Mouse (Mus musculus) heart, embryonic 13.5 days (tissue): ENCODE measurements at regions not wholly inside any gene's neighbourhood (a gene's known extent, or its start where the extent isn't known, plus 50 kb on each side); places are given as distances from the start of the nearest gene placed in this dataset.

Experiments
- ATAC-seq: fragments of 200-750 bp; cut with Nextera tagmentation; 2 replicates; pipeline ENCODE4 v1.8.0; 2017; ENCODE audit warnings: moderate TSS enrichment; ENCODE audit not compliant: insufficient number of reproducible peaks, low FRiP score, low TSS enrichment; ENCODE audit errors: extremely low read depth
- H3K27ac ChIP-seq: fragments of 300-500 bp; sonication (generic); replicated peaks from 2 replicates; pipeline ENCODE4 v1.5.1; 2015; ENCODE audit warnings: moderate library complexity, mild to moderate bottlenecking, inconsistent platforms
- H3K27me3 ChIP-seq: fragments of 300-500 bp; sonication (generic); replicated peaks from 2 replicates; pipeline ENCODE4 v1.6.1; 2015; ENCODE audit warnings: mild to moderate bottlenecking, inconsistent platforms
- H3K36me3 ChIP-seq: fragments of 300-500 bp; sonication (generic); 2 replicates; pipeline ENCODE4 v1.6.1; 2015; ENCODE audit warnings: mild to moderate bottlenecking, inconsistent platforms
- H3K4me1 ChIP-seq: fragments of 300-500 bp; sonication (generic); 2 replicates; pipeline ENCODE4 v1.6.1; 2015; ENCODE audit warnings: inconsistent platforms
- H3K4me2 ChIP-seq: fragments of 300-500 bp; sonication (generic); 2 replicates; pipeline ENCODE4 v1.6.1; 2015; ENCODE audit warnings: inconsistent platforms, mild to moderate bottlenecking, moderate library complexity
- H3K4me3 ChIP-seq: fragments of 300-500 bp; sonication (generic); 2 replicates; pipeline ENCODE4 v1.5.1; 2015; ENCODE audit warnings: moderate library complexity, mild to moderate bottlenecking, inconsistent platforms
- H3K9ac ChIP-seq: fragments of 300-500 bp; sonication (generic); 2 replicates; pipeline ENCODE4 v1.6.1; 2015; ENCODE audit warnings: inconsistent platforms, mild to moderate bottlenecking, moderate library complexity
- H3K9me3 ChIP-seq: fragments of 300-500 bp; sonication (generic); 2 replicates; pipeline ENCODE4 v1.6.1; 2016; ENCODE audit warnings: inconsistent platforms
- WGBS: fragments of 180-500 bp; shearing (Covaris S2); methylation state at CpG from one replicate; pipeline ENCODE4 v1.1.7; 2015; ENCODE audit warnings: mixed read lengths; 5-methylcytosine and 5-hydroxymethylcytosine counted together

GRCm38 (mm10) chr12:96114727-96115379 lies 422.8 kb downstream of the Flrt2 start:
- ATAC-seq = no peak
- Histone ChIP-seq H3K4me3 (no peak overlapping the region), H3K4me2 (no peak overlapping the region), H3K36me3 (no peaks in the 10 kb centered on the region), H3K9ac (no peak overlapping the region), H3K27ac (no peak overlapping the region), H3K9me3 (no peaks in the 10 kb centered on the region), H3K27me3 (no peaks in the 10 kb centered on the region), H3K4me1 (no peaks in the 10 kb centered on the region)
- 64% methylated on average over 3 of the region's 3 CpGs for WGBS

GRCm38 (mm10) chr12:96117553-96117952 lies 425.5 kb downstream of the Flrt2 start:
- H3K9me3 ChIP-seq = no peaks in the 10 kb centered on the region
- H3K4me1 ChIP-seq = no peaks in the 10 kb centered on the region
- H3K27me3 ChIP-seq = no peaks in the 10 kb centered on the region
- no peak overlapping the region for H3K9ac ChIP-seq
- 79% methylated on average over 3 of the region's 3 CpGs for WGBS
- no peaks in the 10 kb centered on the region for H3K36me3 ChIP-seq
- H3K4me2 ChIP-seq = no peak overlapping the region
- H3K27ac ChIP-seq = no peak overlapping the region
- no peak overlapping the region for H3K4me3 ChIP-seq
- ATAC-seq = no peak

- WGBS = 73% methylated on average over 2 of the region's 2 CpGs
- Histone ChIP-seq H3K4me1 (no peaks in the 10 kb centered on the region), H3K9me3 (no peaks in the 10 kb centered on the region), H3K27ac (no peak overlapping the region), H3K4me3 (no peak overlapping the region), H3K9ac (no peak overlapping the region), H3K4me2 (no peak overlapping the region), H3K27me3 (no peaks in the 10 kb centered on the region), H3K36me3 (no peaks in the 10 kb centered on the region)
- ATAC-seq = no peak
Measured at GRCm38 (mm10) chr12:96124156-96124931, 432.3 kb downstream of the Flrt2 start.

GRCm38 (mm10) chr12:96129870-96130454 lies 437.9 kb downstream of the Flrt2 start:
- H3K4me2 ChIP-seq = no peak overlapping the region
- H3K9me3 ChIP-seq = no peaks in the 10 kb centered on the region
- H3K4me1 ChIP-seq = no peaks in the 10 kb centered on the region
- no peak overlapping the region for H3K4me3 ChIP-seq
- H3K36me3 ChIP-seq = no peaks in the 10 kb centered on the region
- H3K27ac ChIP-seq = no peak overlapping the region
- WGBS = 80% methylated on average over 4 of the region's 4 CpGs
- H3K9ac ChIP-seq = no peak overlapping the region
- no peaks in the 10 kb centered on the region for H3K27me3 ChIP-seq
- no peak for ATAC-seq

- ATAC-seq = no peak
- H3K36me3 ChIP-seq = no peaks in the 10 kb centered on the region
- no peaks in the 10 kb centered on the region for H3K27me3 ChIP-seq
- no peak overlapping the region for H3K4me3 ChIP-seq
- no peaks in the 10 kb centered on the region for H3K9me3 ChIP-seq
- 81% methylated on average over 9 of the region's 9 CpGs for WGBS
- no peak overlapping the region for H3K27ac ChIP-seq
- no peak overlapping the region for H3K4me2 ChIP-seq
- H3K4me1 ChIP-seq = no peaks in the 10 kb centered on the region
- H3K9ac ChIP-seq = no peak overlapping the region
Measured at GRCm38 (mm10) chr12:96130796-96131512, 438.9 kb downstream of the Flrt2 start.

DNA sequence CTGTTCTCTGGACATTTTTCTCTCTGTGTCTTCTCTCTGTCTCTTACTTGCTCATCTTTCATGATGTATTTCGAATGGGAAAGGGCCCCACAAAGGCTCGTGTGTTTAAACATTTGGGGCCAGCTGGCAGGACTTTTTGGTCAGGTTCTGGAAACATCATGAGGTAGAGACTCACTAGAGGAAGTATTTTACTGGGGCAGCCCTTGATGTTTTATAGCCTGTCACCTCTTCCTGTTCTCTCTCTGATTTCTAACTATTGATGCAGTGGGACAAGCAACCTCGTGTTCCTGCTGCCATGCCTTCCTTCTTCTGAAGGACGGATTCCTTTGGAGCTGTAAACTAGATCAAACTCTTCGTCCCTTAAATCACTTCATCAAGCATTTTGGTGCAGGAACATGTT lies 442.1 kb downstream of the Flrt2 start:
- ATAC-seq = no peak
- Histone ChIP-seq H3K4me3 (no peak overlapping the region), H3K9ac (no peak overlapping the region), H3K4me1 (no peaks in the 10 kb centered on the region), H3K36me3 (no peaks in the 10 kb centered on the region), H3K9me3 (no peaks in the 10 kb centered on the region), H3K4me2 (no peak overlapping the region), H3K27ac (no peak overlapping the region), H3K27me3 (no peaks in the 10 kb centered on the region)
- 55% methylated on average over 5 of the region's 5 CpGs for WGBS

DNA sequence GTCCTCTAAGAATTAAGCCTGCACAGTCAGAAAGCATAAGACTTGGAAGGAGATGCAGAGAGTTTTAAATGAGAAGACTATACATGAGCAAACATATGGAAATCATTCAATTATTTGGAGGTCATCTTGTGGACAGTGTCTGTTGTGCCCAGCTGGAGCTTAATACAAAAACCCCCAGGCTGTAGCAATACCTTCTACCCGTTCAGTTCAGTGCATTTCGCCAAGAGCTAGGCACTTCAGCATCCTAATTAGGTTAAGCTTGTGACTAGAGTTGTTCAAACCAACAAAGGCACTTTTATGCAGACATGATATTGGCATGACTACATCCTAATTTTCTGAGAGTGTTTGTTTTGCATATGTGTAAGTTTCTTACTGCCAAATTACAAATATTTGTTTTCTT lies 449.7 kb downstream of the Flrt2 start:
- H3K4me2 ChIP-seq = no peak overlapping the region
- H3K27me3 ChIP-seq = no peaks in the 10 kb centered on the region
- no peak overlapping the region for H3K9ac ChIP-seq
- H3K27ac ChIP-seq = no peak overlapping the region
- H3K4me1 ChIP-seq = no peaks in the 10 kb centered on the region
- no peaks in the 10 kb centered on the region for H3K9me3 ChIP-seq
- WGBS = 75% methylated on average over 2 of the region's 2 CpGs
- no peak overlapping the region for H3K4me3 ChIP-seq
- no peak for ATAC-seq
- H3K36me3 ChIP-seq = no peaks in the 10 kb centered on the region

GRCm38 (mm10) chr12:96154095-96154494 lies 462.1 kb downstream of the Flrt2 start:
- WGBS = 75% methylated on average over 3 of the region's 3 CpGs
- ATAC-seq = no peak
- no peaks in the 10 kb centered on the region for H3K9me3 ChIP-seq
- no peak overlapping the region for H3K27ac ChIP-seq
- H3K36me3 ChIP-seq = no peaks in the 10 kb centered on the region
- no peak overlapping the region for H3K4me2 ChIP-seq
- no peak overlapping the region for H3K9ac ChIP-seq
- no peak overlapping the region for H3K4me3 ChIP-seq
- H3K27me3 ChIP-seq = no peaks in the 10 kb centered on the region
- no peaks in the 10 kb centered on the region for H3K4me1 ChIP-seq

- WGBS = 65% methylated on average over 1 of the region's 1 CpGs
- no peaks in the 10 kb centered on the region for H3K36me3 ChIP-seq
- no peak overlapping the region for H3K4me3 ChIP-seq
- ATAC-seq = no peak
- H3K9ac ChIP-seq = no peak overlapping the region
- no peaks in the 10 kb centered on the region for H3K27me3 ChIP-seq
- peaks cover 12% of the 10 kb centered on the region for H3K4me1 ChIP-seq
- H3K27ac ChIP-seq = peak overlapping the region; percentile 48; the same call in 1 of the 2 replicates
- no peak overlapping the region for H3K4me2 ChIP-seq
- no peaks in the 10 kb centered on the region for H3K9me3 ChIP-seq
Measured at GRCm38 (mm10) chr12:96167551-96167950, 475.5 kb downstream of the Flrt2 start.

DNA sequence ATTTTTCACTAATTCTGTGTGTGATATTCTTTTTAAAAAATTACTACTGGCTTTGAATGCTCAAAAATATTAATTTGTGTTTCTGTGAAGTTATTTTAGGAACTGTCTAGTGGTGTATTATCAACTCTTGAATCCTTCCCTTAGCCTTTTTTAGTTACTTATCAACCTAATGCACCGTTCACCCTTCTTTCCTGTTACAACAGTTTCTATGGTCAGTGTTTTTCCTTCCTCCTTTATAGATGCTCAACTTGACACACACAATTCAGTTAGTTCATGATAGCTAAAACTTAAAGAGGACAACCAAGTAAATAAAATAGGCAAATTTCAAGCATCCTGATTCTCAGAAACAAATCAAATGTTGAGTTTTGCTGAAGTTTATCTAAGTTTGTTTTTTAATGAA lies 506.9 kb downstream of the Flrt2 start:
- H3K4me1 ChIP-seq = no peaks in the 10 kb centered on the region
- ATAC-seq = no peak
- H3K27me3 ChIP-seq = no peaks in the 10 kb centered on the region
- H3K9ac ChIP-seq = no peak overlapping the region
- no peak overlapping the region for H3K4me3 ChIP-seq
- 38% methylated on average over 1 of the region's 1 CpGs for WGBS
- no peaks in the 10 kb centered on the region for H3K9me3 ChIP-seq
- no peak overlapping the region for H3K27ac ChIP-seq
- no peaks in the 10 kb centered on the region for H3K36me3 ChIP-seq
- no peak overlapping the region for H3K4me2 ChIP-seq

- Histone ChIP-seq H3K36me3 (no peaks in the 10 kb centered on the region), H3K27me3 (no peaks in the 10 kb centered on the region), H3K4me3 (no peak overlapping the region), H3K4me2 (no peak overlapping the region), H3K4me1 (no peaks in the 10 kb centered on the region), H3K27ac (no peak overlapping the region), H3K9ac (no peak overlapping the region), H3K9me3 (no peaks in the 10 kb centered on the region)
- ATAC-seq = no peak
- 83% methylated on average over 1 of the region's 1 CpGs for WGBS
Measured at GRCm38 (mm10) chr12:96201855-96202254, 509.8 kb downstream of the Flrt2 start.
